Mouse (Mus musculus) intestine, postnatal 0 days (tissue): Measurements from ENCODE around the gene Ift57. TPM values are rescaled to one million over a fixed set of nuclear protein-coding genes. Genes with fewer than 3 reads are reported as not detected.

Experiments
- ATAC-seq: fragments of 200-750 bp; cut with Nextera tagmentation; 2 replicates; pipeline ENCODE4 v1.8.0; 2017; ENCODE audit warnings: mild to moderate bottlenecking, moderate TSS enrichment, moderate library complexity
- H3K27ac ChIP-seq: fragments of 300-500 bp; sonication (generic); 2 replicates; pipeline ENCODE4 v1.5.1; 2014; ENCODE audit warnings: mild to moderate bottlenecking, low read depth, low read length, moderate library complexity
- H3K27me3 ChIP-seq: fragments of 300-500 bp; sonication (generic); replicated peaks from 2 replicates; pipeline ENCODE4 v1.6.1; 2014; ENCODE audit warnings: low read length, mixed read lengths; ENCODE audit not compliant: control insufficient read depth, insufficient read depth
- H3K36me3 ChIP-seq: fragments of 300-500 bp; sonication (generic); 2 replicates; pipeline ENCODE4 v1.6.1; 2014; ENCODE audit warnings: mild to moderate bottlenecking, moderate library complexity; ENCODE audit not compliant: control insufficient read depth, insufficient read depth
- H3K4me1 ChIP-seq: fragments of 300-500 bp; sonication (generic); replicated peaks from 2 replicates; pipeline ENCODE4 v1.6.1; 2014; ENCODE audit warnings: antibody characterized with exemption, low read length, mixed read lengths; ENCODE audit not compliant: control insufficient read depth, insufficient read depth
- H3K4me2 ChIP-seq: fragments of 300-500 bp; sonication (generic); replicated peaks from 2 replicates; pipeline ENCODE4 v1.6.1; 2014; ENCODE audit warnings: low read depth, mild to moderate bottlenecking, moderate library complexity
- H3K4me3 ChIP-seq: fragments of 300-500 bp; sonication (generic); 2 replicates; pipeline ENCODE4 v1.5.1; 2014; ENCODE audit warnings: low read depth, low read length
- H3K9ac ChIP-seq: fragments of 300-500 bp; sonication (generic); 2 replicates; pipeline ENCODE4 v1.6.1; 2014; ENCODE audit warnings: mild to moderate bottlenecking, low read depth, low read length
- H3K9me3 ChIP-seq: fragments of 300-500 bp; sonication (generic); 2 replicates; pipeline ENCODE4 v1.6.1; 2016; ENCODE audit warnings: mixed run types; ENCODE audit not compliant: control insufficient read depth
- CTCF ChIP-seq: sonication (generic); IDR thresholded peaks from 2 replicates; pipeline ENCODE4 v1.5.1; 2016; ENCODE audit warnings: low read depth, mild to moderate bottlenecking, control low read depth, antibody characterized with exemption, moderate library complexity
- WGBS: fragments of 180-500 bp; shearing (Covaris S2); extraction: QIAGEN DNeasy Blood & Tissue Kit; methylation state at CpG from one replicate; pipeline ENCODE4 v1.1.7; 2014; 5-methylcytosine and 5-hydroxymethylcytosine counted together
- polyA plus RNA-seq: library from polyadenylated mRNA; unstranded; fragments of >200 nt; fragmentation: Nextera tagmentation; extraction: Ambion mirVana; gene quantifications from 2 replicates; pipeline ENCODE4 v1.2.1, GENCODE M21; 2015

Gene Ift57
- polyA plus RNA-seq, result 5.5 and 9.2 TPM in 2 replicates

DNA sequence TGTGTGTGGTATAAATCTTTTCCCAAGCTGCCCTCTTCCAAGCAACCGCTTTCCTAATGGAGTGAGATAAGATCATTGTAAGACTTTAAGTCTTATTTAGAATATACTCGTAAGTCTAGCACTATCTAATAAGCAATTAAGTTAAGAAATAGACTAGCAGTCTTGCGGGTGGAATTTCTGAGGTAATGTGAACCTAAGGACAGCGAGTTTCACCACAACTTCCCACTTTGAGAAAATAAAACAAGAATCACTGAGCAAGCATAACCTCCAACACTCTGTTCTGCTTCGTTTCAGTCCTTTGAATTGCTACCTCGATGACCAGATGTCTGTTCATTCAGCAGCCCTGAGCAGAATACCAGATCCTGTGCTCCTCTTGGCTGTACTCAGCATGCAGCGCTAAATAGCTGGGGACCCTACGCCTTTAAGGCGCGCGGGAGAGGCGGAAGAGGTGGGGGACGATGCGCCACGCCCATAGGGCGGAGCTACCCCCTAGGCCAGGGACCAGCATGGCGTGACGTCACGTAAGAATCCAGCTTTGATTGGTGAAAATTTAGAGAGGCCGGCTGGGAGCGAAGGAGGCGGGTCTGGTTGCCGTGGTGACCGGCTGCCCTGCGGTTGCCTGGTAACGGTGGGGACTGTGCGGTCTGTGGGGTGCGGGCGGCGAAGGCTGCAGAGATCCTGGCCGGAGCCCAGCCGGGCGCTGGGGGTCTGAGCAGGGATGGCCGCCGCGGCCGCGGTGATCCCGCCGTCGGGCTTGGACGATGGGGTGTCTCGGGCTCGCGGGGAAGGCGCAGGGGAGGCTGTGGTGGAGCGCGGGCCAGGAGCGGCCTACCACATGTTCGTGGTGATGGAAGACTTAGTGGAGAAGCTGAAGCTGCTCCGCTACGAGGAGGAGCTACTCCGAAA lies at the start of gene Ift57:
TSS of gene Ift57 (plus strand) at position 614 of the 906 bp plus-strand sequence.
- WGBS, result 1% methylated on average over 52 of the region's 53 CpGs
- Histone ChIP-seq H3K27me3 (no peaks in the 10 kb centered on the region), H3K9ac (peak within 1 kb of the TSS; percentile 55), H3K4me2 (peak within 1 kb of the TSS; percentile 77), H3K9me3 (no peaks in the 10 kb centered on the region), H3K4me1 (no peaks in the 10 kb centered on the region), H3K36me3 (no peaks in the 10 kb centered on the region), H3K27ac (no peak within 1 kb of the TSS), H3K4me3 (peak within 1 kb of the TSS; percentile 69)
- peak; percentile 99 for ATAC-seq
- no peak for TF ChIP-seq CTCF

GRCm38 (mm10) chr16:49657182-49657581 lies 41.9 kb upstream of the Ift57 start:
- no peak overlapping the region for H3K4me3 ChIP-seq
- H3K4me2 ChIP-seq, result no peak overlapping the region
- no peaks in the 10 kb centered on the region for H3K27me3 ChIP-seq
- H3K36me3 ChIP-seq, result no peaks in the 10 kb centered on the region
- TF ChIP-seq CTCF, result no peak
- no peaks in the 10 kb centered on the region for H3K9me3 ChIP-seq
- H3K9ac ChIP-seq, result no peak overlapping the region
- ATAC-seq, result no peak
- no peak overlapping the region for H3K27ac ChIP-seq
- 93% methylated on average over 4 of the region's 4 CpGs for WGBS
- no peaks in the 10 kb centered on the region for H3K4me1 ChIP-seq

DNA sequence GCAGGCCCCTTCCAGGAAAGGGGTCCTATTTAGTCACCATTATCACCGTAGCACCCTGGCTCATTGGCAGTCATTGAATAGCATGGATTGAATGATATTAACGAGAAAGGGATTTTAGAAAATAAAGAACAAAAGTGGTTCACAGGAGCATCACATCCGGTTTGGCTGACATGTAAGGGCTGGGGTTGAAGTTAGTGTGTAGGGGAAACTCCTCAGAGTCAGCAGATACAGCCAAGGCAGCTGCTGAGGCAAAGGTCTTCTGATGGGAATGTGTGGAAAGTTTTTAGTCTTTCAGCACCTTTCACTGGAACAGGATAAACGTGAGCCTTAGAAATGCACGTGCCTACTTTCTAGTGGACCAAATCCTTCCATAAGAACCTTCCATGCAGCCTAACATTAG lies 41.0 kb upstream of the Ift57 start:
- 77% methylated on average over 5 of the region's 5 CpGs for WGBS
- Histone ChIP-seq H3K9me3 (no peaks in the 10 kb centered on the region), H3K27me3 (no peaks in the 10 kb centered on the region), H3K4me3 (no peak overlapping the region), H3K4me1 (no peaks in the 10 kb centered on the region), H3K36me3 (no peaks in the 10 kb centered on the region), H3K27ac (no peak overlapping the region), H3K9ac (no peak overlapping the region), H3K4me2 (no peak overlapping the region)
- no peak for TF ChIP-seq CTCF
- ATAC-seq, result no peak

DNA sequence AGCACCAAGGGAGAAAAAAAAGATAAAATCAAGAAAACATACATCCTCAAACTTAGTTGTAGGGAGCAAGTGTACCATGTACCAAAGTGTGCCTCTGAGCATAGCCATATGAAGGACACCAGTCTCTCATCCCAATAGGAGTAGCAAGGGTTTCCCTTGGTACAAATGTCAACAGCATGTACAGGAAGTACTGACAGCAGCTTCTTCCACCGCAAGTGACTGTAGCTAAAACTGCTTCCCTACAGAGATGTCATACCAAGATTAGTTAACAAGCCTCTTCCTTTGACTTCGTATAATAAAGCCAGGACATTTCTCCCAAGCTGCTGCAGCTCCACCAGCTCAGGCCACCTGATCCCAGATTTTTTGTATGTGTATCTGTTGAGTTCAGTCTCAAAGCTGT lies 39.9 kb upstream of the Ift57 start:
- H3K9me3 ChIP-seq, result no peaks in the 10 kb centered on the region
- H3K27me3 ChIP-seq, result no peaks in the 10 kb centered on the region
- whole genome bisulfite sequencing, result 72% methylated on average over 2 of the region's 2 CpGs
- no peak overlapping the region for H3K4me3 ChIP-seq
- no peak overlapping the region for H3K9ac ChIP-seq
- TF ChIP-seq CTCF, result no peak
- H3K4me1 ChIP-seq, result no peaks in the 10 kb centered on the region
- no peak for ATAC-seq
- H3K4me2 ChIP-seq, result no peak overlapping the region
- H3K36me3 ChIP-seq, result no peaks in the 10 kb centered on the region
- H3K27ac ChIP-seq, result no peak overlapping the region

DNA sequence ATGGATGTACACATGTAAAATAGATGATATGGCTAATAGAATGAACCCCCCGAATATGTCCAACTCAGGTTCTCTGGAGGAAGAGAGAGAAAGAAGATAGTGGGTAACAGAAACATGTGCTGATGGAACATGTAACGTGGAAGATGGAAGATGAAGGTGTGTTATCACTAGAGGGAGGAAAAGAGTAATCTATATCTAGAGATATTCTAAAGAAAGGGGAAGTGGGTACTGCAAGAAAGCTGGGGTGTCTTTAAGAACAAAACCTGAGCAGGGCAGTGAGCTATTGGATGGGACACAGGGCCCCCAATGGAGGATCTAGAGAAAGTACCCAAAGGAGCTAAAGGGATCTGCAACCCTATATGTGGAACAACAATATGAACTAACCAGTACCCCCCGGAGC lies 38.9 kb upstream of the Ift57 start:
- no peak for ATAC-seq

GRCm38 (mm10) chr16:49662201-49662600 lies 36.8 kb upstream of the Ift57 start:
- no peak overlapping the region for H3K27ac ChIP-seq
- TF ChIP-seq CTCF, result no peak
- H3K36me3 ChIP-seq, result no peaks in the 10 kb centered on the region
- H3K4me2 ChIP-seq, result no peak overlapping the region
- ATAC-seq, result no peak
- 93% methylated on average over 6 of the region's 6 CpGs for WGBS
- no peak overlapping the region for H3K4me3 ChIP-seq
- H3K9me3 ChIP-seq, result no peaks in the 10 kb centered on the region
- no peaks in the 10 kb centered on the region for H3K4me1 ChIP-seq
- no peaks in the 10 kb centered on the region for H3K27me3 ChIP-seq
- no peak overlapping the region for H3K9ac ChIP-seq

More for the DNA sequence above, 38.9 kb upstream of the Ift57 start:
- no peak overlapping the region for H3K4me2 ChIP-seq
- TF ChIP-seq CTCF, result no peak
- 100% methylated on average over 3 of the region's 3 CpGs for WGBS
- H3K9ac ChIP-seq, result no peak overlapping the region
- H3K36me3 ChIP-seq, result no peaks in the 10 kb centered on the region
- H3K9me3 ChIP-seq, result no peaks in the 10 kb centered on the region
- H3K4me1 ChIP-seq, result no peaks in the 10 kb centered on the region
- no peak overlapping the region for H3K27ac ChIP-seq
- no peaks in the 10 kb centered on the region for H3K27me3 ChIP-seq
- no peak overlapping the region for H3K4me3 ChIP-seq
